Mouse (Mus musculus) liver, adult (tissue): ENCODE measurements around the gene Fhad1.

Source experiments
- GATA4 ChIP-seq: IDR thresholded peaks from 2 replicates; pipeline ENCODE4 v1.6.1; 2014; ENCODE audit warnings: mild to moderate bottlenecking, low read length; ENCODE audit not compliant: insufficient replicate concordance

Fhad1 gene

GRCm38 (mm10) chr4:141999494-142000074, 15.3 kb downstream of the Fhad1 start:
- no peak for TF ChIP-seq GATA4

GRCm38 (mm10) chr4:141998282-141998821, 16.5 kb downstream of the Fhad1 start:
- TF ChIP-seq GATA4 = no peak

- TF ChIP-seq GATA4 = no peak
These were observed 18.0 kb downstream of the Fhad1 start for GRCm38 (mm10) chr4:141996880-141997279.

- no peak for TF ChIP-seq GATA4
These were observed 18.8 kb downstream of the Fhad1 start for GRCm38 (mm10) chr4:141996086-141996485.

- TF ChIP-seq GATA4 = no peak
These were observed 21.4 kb downstream of the Fhad1 start for GRCm38 (mm10) chr4:141993347-141994061.

- TF ChIP-seq GATA4 = no peak
These were observed 22.2 kb downstream of the Fhad1 start for GRCm38 (mm10) chr4:141992530-141993204.

GRCm38 (mm10) chr4:141988178-141988577, 26.7 kb downstream of the Fhad1 start:
- TF ChIP-seq GATA4 = no peak

GRCm38 (mm10) chr4:141983689-141984088, 31.2 kb downstream of the Fhad1 start:
- TF ChIP-seq GATA4 = no peak

GRCm38 (mm10) chr4:141981475-141981874, 33.4 kb downstream of the Fhad1 start:
- no peak for TF ChIP-seq GATA4

- TF ChIP-seq GATA4 = no peak
These were observed 36.3 kb downstream of the Fhad1 start for GRCm38 (mm10) chr4:141978582-141978981.

- no peak for TF ChIP-seq GATA4
These were observed 37.5 kb downstream of the Fhad1 start for GRCm38 (mm10) chr4:141977346-141977745.

- no peak for TF ChIP-seq GATA4
These were observed 38.7 kb downstream of the Fhad1 start for GRCm38 (mm10) chr4:141976163-141976562.

GRCm38 (mm10) chr4:141964575-141964974, 50.3 kb downstream of the Fhad1 start:
- no peak for TF ChIP-seq GATA4

- no peak for TF ChIP-seq GATA4
These were observed 51.0 kb downstream of the Fhad1 start for GRCm38 (mm10) chr4:141963907-141964306.

GRCm38 (mm10) chr4:141962811-141963685, 51.8 kb downstream of the Fhad1 start:
- no peak for TF ChIP-seq GATA4
